Mouse (Mus musculus) brain, embryonic 14.5 days (tissue): ENCODE data around the gene Sec14l1.

Experiments used
- CTCF ChIP-seq: fragments of 200-500 bp; IDR thresholded peaks from 2 replicates; pipeline ENCODE4 v1.5.1; 2012; ENCODE audit warnings: inconsistent platforms, mild to moderate bottlenecking, moderate library complexity, borderline replicate concordance; ENCODE audit not compliant: insufficient read depth, insufficient read length; ENCODE audit errors: extremely low read depth
- POLR2A ChIP-seq: fragments of 200-500 bp; IDR thresholded peaks from 2 replicates; pipeline ENCODE4 v1.6.1; 2012; ENCODE audit warnings: mild to moderate bottlenecking, inconsistent platforms, borderline replicate concordance; ENCODE audit not compliant: poor library complexity, insufficient read depth, insufficient read length, severe bottlenecking; ENCODE audit errors: extremely low read depth

DNA sequence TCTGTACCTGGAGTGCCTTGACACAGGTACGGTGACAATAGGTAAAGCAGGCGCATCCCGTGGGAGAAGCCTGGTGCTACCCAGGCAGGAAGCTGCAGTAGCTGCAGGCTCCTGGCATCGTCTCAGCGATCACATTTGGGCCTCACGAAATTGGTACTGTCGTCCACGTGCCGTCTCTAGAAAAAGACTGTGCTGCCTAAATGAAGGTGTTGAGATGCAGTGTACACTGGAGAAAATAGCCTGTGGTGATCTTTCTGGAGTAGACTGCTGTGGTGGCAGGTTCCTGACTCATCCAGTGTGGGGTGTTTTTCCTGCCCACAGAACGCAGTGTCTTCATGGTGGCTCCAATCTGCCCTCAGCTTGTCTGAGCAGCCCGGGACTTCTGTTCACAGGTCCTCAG is 34.8 kb upstream of the Sec14l1 start:
- no peak for TF ChIP-seq POLR2A
- no peak for TF ChIP-seq CTCF
